Mouse (Mus musculus): Measurements from ENCODE around the gene Pacs2.

Gene Pacs2

DNA sequence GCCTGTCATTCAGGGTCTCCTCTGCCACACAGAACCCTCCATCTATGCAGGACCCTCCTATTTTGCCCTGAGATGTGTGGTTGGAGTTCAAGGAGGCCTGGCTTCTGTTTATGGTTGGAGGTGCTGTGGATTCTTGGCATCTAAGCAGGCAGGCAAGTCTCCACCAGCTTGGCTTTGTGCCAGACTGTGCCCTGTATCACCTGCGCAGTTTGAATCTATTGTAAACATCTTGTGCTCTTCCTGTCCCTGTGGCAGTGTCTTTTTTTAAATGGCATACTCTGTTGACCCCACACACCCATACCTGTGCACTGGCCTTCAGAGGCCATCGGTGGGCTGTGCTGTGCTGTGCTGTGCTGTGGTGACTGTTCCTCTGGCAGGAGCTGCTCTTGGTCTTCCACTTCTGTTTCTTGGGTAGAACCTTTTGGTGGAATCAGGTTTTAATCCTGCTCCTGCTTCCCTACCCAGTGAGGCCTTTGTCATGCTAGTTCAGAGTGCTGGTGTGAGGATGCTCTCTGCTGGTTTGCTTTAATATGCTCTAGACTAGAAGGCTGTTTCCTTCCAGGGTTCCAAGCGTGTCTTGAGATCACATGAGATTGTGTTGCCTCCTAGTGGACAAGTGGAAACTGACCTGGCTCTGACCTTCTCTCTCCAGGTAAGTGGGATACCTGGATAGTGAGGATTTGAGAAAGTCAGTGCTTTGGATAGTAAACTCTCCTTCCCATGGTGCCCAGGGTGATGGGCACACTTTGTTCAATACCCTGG lies 30.8 kb downstream of the Pacs2 start:
- DNase-seq = peak; percentile 91

DNA sequence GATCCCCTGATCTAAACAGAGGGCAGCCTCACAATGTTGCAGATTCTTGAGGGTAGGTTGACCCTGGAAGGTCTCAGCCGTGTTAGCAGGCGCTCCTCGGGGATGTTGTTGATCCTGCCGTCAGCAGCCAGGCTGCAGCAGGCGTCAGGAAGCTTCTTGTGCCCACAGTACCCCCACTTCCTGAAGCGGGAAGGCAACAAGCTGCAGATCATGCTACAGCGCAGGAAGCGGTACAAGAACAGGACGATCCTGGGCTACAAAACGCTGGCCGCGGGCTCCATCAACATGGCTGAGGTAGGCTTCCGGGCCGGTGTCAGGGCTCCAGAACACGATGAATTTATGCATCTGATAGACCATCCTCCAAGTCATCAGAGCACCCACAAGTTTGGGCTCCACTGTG lies 32.6 kb downstream of the Pacs2 start:
- DNase-seq = no peak

DNA sequence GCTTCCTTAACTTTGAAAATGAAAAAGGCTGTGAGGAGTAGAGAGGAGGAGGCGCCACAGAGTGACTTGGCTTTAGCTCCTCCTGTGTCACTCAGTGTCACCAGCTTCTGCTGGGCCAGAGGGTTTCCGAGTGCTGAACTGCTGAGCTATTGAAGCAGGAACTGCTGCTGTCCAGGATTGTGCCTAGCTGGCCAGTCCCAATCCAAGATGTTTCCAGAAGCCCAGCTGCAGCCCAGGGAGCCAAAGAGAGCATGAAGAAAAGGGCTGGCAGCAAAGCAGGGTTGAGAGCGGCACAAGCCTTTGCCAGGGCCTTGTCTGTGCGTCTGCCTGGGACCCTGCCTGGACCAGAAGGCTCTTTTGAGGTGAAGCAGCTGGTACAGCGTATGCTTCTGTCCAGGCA lies 33.8 kb downstream of the Pacs2 start:
- no peak for DNase-seq

DNA sequence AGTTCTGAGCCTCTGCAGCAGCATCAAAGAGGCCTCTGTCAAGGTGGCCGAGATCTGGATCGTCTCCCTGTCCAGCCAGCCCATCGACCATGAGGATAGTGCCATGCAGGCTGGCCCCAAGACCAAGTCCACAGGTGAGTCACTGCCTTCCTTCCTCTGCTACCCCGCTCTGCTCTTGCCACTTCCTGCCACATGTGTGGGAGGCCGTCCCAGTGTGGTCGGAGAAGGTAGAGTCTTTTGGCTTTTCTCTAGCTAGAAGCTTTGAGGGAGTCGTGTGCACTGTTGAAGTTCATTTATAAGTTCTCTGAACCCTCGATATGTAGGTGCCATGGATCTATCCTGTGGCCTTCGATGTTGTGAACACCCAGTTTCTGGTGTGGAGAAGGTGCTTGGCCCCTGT lies 35.5 kb downstream of the Pacs2 start:
- no peak for DNase-seq

DNA sequence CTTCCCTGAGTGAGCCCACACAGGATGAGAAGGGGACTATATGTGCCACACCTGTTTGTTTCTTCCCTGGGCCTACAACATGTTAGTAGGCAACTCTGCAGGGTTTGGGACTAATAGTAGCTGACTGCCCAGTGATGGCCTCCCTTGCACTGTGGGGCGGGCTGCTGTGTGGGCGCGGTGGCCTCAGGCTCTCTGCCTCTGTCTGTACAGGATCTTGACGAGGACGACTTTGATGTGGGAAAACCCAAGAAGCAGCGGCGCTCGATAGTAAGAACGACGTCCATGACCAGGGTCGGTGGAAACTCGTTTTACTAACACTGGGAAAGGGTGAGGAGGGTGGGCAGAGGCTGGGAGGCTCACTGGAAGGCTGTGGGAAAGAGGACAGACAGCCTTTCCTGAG lies 36.4 kb downstream of the Pacs2 start:
- no peak for DNase-seq

DNA sequence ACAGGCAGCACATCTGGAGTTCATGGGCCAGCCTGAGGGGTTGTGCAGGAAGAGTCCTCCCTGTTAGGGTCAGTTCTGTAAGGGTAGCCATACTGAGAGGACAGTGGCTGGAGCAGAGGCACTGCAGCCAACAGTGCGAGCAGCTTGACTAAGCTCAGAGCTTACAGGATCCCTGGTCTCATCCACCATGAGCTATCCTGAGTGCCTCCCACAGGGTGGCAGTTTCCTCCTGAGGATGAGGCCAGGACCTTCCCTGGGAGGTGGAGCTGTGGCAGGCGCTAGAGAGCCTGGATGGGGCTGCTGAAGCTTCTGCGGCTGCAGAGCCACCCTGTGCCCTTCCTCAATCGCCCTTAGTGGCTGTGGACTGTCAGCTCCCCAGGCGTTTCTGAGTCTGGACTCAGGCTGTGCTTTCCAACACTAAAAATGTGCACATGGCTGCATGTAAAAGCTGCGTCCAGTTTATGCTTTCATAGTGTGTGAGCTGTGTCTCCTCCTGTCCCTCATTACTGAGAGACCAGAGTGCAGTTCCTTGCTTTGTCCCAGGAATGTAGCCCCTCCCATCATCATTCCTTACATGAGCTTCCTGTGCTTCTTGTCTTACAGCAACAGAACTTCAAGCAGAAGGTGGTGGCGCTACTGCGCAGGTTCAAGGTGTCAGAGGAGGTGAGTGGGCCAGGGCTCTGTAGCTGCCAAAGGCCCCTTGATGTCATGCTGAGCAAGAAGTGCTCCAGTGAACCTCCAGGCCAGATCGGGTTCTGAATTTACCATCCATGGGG lies 37.5 kb downstream of the Pacs2 start:
- DNase-seq = no peak

DNA sequence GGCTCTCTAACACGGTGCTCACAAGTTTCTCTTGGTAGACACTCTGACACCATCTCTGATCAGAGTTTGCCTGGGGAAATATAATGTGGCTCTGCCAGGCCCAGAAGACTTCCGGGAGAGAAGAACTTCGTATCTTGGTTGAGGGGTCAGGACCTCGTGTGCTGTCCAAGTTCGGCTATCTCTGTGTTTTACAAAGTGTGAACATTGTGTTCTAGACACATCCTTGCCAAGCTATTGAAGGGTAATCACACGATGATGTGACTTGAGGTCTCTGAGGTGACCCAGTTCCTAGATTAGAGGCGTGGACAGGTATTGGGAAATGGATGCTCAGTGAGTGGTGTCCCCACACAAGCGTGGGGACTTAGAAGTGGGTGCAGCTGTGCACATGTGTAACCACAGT lies 41.8 kb downstream of the Pacs2 start:
- DNase-seq = no peak

DNA sequence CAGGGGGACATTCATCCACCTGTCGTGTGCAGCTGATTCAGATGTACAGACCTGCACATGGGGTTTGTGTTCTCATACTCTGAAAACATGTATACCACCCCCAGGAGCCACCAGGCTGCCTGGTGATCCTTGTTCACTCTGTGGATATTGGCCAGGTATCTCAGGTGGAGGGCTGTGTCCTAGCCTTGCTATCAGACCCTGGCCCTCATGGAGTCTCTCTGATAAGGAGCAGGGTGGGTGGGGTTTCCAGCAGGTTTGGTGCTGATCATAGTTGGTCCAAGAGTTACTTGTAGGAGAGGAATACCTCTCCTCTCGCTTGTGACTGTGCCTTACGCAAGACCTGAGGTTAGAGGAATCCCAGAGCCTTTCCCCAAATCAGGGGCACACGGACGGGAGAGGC lies 45.9 kb downstream of the Pacs2 start:
- DNase-seq = no peak

DNA sequence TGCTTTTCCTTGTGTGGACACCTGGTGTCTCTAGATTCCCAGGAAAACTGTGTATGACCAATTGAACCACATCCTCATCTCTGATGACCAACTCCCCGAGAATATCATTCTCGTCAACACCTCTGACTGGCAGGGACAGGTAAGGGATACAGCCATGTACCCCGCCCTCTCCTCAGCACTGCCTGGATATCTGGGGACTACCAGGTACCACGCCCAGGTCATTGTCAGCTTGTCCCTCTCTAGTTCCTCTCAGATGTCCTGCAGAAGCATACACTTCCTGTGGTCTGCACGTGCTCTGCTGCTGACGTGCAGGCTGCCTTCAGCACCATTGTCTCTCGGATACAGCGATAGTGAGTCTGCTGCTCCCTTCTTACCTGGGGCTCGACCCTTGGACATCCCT lies 47.3 kb downstream of the Pacs2 start:
- DNase-seq = no peak

DNA sequence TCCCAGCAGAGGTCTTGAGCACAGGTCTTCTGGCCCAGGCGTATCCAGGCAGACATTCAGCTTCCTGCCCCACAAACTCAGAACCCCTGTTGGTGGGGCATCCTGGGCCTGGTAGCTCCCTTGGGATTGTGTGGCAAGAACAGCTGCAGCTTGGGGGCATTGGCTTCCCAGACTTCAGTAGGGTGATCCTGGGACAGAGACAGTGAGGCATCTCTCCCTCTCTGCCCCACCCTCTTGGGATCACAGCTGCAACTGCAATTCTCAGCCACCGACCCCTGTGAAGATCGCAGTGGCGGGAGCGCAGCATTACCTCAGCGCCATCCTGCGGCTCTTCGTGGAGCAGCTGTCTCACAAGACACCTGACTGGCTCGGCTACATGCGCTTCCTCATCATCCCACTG lies 47.9 kb downstream of the Pacs2 start:
- DNase-seq = no peak

DNA sequence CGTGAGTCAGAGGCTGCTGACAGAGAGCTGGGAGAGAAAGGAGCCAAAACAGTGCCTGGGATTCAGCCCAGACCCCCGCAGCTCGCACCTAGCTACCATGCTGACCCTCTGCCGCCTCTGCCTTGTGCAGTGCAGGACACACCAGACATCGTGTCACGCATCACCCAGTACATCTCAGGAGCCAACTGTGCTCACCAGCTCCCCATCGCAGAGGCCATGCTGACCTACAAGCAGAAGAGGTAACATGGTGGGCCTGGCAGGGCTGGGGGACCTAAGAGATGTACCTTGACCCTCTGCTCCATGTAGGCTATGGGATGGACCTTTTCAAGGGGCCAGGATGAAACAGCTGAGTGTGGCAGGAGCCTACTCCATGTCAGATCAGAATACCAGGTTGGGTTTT lies 49.4 kb downstream of the Pacs2 start:
- DNase-seq = no peak

DNA sequence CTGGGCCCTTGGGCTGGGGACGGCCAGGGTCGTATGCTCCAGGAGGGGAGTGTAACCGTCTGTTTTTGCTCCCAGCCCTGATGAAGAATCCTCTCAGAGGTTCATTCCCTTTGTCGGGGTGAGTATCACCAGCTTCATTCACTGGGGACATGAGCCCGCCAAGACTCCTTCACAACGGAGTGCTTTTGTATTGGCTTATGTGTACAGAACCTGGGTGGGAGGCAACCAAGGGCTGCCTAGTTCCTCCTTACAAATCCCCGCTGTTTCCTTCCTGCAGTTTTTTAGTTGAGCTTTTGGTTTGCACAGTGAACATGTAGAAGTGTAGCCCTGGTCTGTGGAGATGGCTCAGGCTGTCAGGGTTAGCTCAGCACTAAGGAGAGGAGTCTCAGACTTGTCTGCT lies 53.7 kb downstream of the Pacs2 start:
- no peak for DNase-seq

DNA sequence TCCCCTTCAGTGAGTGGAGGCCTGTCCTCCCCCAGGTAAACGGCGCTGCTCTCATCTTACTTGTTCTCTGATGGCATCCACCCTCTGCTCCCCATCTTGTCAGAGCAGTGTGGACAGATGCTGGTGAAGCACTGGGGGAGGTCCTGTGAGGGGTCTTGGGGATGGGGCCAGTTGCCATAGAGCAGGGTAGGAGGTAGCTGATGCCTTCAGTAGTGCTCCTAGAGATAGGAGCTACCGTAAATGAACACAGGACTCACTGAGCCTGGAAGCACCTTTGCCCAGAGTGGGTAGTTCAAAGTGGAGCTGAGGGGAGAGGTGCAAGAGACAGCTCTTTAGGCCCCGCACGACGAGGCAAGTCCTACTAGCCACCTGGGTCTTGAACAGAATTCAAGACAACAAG lies 55.1 kb downstream of the Pacs2 start:
- DNase-seq = no peak

DNA sequence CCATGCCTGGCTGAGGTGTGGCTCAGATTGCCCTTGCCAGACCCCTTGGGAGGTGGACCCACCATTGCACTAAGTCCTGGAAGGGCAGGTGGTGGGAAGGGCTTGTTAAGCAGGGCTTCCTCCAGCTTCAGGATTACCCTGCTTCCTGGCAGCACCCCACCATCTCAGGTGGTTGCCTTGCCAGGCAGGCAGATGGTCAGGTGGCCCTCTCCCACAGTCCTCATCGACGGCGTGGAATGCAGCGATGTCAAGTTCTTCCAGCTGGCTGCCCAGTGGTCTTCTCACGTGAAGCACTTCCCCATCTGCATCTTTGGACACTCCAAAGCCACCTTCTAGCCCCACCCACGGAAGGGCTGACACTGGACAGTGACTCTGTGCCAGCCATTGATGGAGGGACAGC lies 57.0 kb downstream of the Pacs2 start:
- DNase-seq = no peak

DNA sequence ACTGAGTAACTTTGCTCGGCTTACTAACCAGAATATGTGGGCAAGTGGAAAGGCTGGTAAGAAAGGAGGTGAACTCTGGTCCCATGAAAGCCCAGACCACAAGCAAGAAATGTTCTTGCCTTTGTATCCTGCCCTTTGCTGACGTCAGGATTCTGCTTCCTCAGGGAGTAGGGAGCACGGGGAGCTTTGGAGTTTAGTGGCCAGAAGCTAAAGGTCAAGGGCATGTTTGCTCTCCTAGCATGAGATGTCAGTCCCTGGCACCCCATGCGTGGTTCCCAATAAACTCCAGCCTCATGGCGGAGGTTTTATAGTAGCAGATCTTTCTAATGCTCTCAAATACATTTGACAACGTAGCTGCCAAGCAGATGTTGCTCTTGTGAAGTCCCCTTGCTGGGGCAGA lies 57.5 kb downstream of the Pacs2 start:
- no peak for DNase-seq

DNA sequence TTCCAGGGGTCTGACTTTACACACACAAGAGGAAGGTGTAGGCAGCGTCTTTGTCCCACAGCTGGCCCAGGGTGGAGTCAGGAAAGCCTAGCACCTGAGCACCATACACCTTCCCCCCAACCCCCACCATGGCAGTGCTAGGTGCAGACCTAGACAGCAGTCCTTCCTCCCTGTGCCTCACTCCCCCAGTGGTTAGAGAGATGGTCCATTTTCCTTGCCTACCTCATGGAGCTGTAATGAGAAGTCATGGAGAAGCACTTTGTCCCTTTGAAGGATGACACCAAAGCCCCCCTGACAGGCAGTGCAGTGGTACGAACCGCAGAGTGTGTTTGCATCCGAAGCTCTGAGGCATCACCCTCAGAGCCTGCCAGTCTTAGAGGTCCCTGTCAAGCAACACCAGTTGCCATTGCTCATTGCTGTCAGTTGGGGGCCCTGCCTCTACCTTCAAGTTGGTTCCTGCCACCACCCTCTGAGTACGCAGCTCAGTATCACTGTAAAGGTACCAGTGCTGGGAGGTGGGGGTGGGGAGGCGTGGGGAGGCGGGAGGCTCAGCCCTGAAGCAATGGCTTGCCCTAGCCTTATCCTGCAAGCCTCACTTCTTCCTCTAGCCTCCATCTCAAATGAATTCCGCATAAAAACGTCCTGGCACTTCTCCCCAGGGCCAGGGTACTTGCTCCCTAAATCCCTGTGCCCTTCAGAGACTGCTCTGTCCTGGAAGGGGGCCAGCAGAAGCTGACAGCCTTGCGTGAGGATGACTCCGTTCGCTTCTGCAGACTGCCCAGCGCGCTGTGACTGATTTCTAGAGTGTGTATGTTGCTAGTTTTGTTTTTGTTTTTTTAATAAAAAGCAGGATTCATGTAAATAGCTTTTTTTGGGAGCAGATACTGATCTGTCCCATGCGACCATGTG lies 59.4 kb downstream of the Pacs2 start:
- peak; percentile 52 for DNase-seq

DNA sequence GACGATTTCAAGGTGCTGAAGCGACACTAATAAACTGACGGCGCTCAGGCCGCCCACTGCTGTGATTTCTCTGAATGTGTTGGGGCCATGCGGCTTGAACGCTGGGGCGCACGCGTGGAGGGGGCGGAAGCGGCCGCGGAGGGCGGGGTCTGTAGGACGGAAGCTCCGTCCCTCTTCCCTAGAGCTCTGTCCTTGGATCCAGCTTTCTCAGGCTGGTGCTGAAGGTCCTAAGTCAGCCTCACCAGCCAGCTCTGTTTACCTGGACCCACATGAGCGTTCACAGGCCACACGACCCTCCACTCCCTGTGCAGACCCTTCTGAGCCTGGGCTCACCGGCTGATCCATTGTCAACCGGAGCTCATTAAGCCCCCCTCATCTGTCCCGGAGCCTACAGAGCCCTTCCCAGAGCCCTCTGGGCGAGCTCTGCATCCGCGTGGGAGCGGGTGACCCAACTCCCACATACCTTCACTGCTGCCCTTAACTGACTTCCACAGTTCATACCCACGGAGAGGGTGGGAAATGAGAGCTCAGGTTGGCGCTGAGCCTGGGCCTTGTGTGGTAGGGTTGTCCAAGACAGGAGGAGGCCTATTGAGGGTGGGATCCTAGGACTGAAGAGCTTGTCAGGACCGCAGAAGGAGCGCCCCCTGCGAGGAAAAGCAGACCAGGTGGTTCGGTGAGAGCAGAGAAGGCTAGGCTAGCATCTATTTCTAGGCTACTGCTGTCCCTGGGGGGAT lies 60.2 kb downstream of the Pacs2 start, which contains the start of gene Tex22:
Gene Tex22, plus strand, starts transcription at position 174 of the 734 bp plus-strand sequence.
- peak; percentile 91 for DNase-seq

DNA sequence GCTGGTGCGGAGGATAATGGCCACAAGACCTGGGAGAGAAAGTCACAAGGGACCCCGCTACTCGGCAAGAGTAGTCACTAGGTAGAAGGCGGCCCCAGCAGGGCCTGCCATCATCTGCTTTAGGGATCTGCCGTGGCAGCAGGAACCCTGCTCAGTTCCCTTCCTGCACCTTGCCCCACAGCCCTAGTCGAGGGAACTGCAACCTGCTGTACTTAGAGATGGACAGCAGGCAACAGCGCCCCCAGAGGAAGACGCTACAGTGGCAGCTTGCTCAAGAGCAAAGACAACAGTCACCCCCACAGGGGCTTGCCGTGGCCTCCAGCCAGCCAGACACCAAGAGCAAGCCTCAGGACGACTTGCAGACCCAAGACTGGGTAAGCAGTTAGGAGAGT lies 60.8 kb downstream of the Pacs2 start:
- DNase-seq = peak; percentile 92

DNA sequence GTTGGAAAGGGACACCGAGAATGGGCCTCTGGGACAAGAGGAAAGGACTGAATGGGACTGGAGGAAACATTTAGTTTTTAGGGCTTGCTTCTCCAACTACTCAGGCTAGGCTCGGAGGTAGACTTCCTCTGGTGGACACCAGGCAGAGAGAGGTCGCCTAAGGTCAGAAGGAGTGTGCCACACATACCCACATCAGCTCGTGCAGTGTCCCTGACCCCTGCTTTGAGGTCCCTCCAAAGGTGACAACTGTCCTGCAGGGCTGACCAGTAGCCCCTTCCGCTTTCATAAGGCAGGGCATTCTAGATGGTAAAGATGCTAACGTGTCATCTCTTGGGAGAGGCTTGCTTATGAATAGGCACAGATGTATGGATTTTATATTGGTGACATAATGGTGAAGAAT lies 61.2 kb downstream of the Pacs2 start:
- no peak for DNase-seq

DNA sequence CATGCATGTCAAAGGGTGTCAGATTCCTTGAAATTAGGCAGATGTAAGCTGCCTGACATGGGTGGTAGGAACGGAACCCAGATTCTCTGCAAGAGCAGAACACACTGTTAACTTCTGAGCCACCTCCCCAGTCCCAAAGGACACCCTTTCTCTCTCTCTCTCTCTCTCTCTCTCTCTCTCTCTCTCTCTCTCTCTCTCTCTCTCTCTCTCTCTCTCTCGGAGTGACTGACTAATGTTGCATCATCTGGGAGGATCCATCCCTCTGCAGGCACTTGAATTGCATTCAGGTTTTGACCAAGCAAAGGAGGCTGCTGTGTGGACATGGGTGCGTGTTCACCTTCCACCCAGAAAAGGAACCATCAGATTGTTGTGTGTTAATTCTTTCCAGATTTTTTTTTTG lies 73.0 kb downstream of the Pacs2 start:
- DNase-seq = no peak

DNA sequence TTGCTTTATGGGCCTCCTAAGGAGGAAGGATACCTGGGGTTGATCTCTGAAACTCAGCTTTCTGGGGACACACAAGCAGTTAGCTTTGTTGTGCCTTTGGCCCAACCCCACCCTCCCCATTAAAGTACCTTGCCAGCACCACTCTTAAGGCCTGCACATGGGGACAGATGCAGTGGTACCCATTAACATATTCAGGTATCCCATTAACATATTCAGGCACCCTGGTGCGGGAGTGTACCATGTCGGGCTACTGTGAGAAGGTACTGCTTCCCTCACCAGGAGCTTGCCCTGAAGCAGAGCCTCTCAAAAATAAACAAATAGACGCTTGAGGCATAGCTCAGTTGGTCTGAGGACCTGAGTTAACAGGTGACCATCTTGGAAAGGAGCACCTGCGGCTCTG lies 73.7 kb downstream of the Pacs2 start:
- no peak for DNase-seq

DNA sequence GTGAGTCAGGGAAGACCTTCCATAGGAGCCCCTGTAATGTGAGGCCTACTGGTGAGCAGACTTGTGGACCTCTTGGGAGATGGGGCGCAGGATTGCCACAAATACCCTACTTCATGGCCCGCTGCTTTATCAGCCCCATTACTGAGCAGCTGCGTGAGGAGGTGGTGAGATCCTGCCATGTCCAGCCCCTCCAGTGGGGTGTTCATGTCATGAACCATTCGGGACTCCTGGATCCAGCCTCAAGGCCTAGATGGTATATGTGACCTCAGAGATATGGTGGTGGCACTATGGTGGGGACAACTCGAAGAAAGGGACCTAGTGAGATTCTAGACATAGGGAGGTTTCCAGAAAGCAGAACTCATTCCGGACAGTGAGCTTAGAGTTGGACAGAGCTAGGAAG lies 74.8 kb downstream of the Pacs2 start:
- DNase-seq = no peak

DNA sequence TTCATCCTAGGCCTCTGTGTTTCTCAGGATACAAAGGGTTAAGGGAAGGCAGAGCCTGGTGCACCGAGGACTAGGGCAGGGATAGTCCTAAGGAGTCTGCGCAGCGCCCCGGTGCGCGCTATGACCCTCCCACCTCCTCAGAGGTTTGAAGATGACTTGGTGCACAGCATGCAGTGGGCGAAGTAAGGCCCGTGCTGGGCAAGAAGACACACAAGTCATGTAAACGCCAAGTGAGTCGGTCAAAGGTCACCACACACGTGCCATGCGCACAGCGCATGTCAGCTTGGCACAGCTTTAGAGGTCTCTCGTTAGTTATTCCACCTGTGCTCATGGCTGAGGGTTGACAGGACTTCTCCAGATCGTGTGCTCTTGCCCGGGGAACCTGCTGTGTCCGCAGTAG lies 75.7 kb downstream of the Pacs2 start:
- no peak for DNase-seq
